Mouse (Mus musculus) testis, adult 2 months (tissue): ENCODE results near the gene Cox15.

ENCODE experiments used
- CTCF ChIP-seq: fragments of 200-500 bp; IDR thresholded peaks from 2 replicates; pipeline ENCODE4 v1.5.1; 2012; ENCODE audit warnings: low read depth, mild to moderate bottlenecking, inconsistent platforms, low read length, moderate library complexity; ENCODE audit not compliant: control insufficient read depth, insufficient read depth, insufficient replicate concordance
- POLR2A ChIP-seq: fragments of 200-500 bp; IDR thresholded peaks from 2 replicates; pipeline ENCODE4 v1.6.1; 2012; ENCODE audit warnings: low read depth, mild to moderate bottlenecking, inconsistent platforms, low read length, moderate library complexity; ENCODE audit not compliant: control insufficient read depth

GRCm38 (mm10) chr19:43704211-43704610, 48.6 kb downstream of the Cox15 start:
- TF ChIP-seq CTCF: no peak
- TF ChIP-seq POLR2A: no peak
